Mouse (Mus musculus): Measurements from ENCODE around the gene Dok3.
"Not testable (repeated sequence)": the region's sequence is repeated elsewhere in the genome, so short reads cannot be mapped to it uniquely, and the experiment has no call there.

The Dok3 gene

DNA sequence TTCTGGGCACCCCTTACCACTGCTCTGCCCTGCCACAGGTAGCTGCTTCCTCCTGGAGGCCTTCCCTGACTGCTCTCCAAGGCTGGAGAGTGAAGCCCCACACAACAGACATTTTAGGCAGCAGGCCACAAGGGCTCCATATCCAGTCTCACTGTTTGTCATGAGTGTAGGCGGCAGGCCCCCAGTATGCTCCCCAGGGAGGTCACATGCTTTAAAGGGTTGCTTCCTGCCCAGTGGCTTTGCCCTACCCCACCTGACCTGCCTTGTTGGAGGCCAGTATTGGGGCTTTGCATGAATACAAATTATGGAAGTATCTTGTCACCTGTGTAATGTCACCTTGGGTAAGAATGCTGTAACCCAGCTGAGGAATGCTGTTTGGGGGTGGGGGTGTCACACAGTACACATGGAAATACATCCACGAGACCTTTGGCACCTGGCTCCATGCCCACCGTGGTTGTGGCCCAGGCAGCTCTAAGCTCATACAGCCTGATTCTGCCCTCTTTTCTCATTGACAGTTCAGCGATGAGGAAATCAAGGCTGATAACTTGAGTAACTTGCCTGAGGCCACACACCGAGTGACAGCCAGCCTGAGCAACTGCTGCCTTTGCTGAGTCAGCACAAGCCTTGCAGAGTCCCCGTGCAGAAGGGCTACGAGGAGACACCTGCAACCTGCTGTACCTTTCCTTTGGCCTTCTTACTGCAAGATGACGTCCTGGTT lies at the start of gene Dok3:
Gene Dok3, minus strand, starts transcription at position 99 of the 718 bp plus-strand sequence.
- DNase-seq (ENCODE audit: low read depth): no peak

DNA sequence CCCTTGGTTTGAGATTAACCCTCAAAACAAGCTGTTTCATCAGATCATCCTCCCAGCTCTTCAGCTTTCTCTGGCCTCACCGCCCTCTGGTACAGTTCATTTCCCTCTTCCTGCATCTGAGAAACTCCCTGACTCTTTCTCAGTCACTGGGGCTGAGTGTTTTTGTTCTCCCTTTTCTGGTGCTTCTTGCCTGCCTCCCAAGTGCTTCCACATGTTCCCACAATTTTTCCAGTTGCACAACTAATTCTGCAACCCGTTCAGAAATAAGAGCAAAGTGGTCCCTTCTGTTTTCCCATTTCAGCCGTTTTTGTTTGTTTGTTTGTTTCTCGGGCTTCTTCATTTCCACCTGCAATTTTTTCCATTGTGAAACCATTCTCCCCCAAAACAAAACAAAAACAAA lies 49.0 kb upstream of the Dok3 start:
- DNase-seq (ENCODE audit: low read depth): no peak

DNA sequence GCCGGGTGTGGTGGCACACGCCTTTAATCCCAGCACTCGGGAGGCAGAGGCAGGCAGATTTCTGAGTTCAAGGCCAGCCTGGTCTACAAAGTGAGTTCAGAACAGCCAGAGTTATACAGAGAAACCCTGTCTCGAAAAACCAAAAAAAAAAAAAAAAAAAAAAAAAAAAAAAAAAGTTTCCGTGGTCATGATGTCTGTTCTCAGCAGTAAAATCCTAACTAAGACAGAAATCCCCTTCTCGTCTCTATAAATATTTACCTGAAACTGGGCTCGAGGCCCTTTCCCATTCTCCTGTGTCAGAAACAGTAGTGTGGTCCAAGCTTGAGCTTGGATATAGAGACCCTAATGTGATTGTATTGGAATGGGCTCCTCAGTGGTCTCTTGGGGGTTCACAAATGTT lies 47.8 kb upstream of the Dok3 start:
- DNase-seq (ENCODE audit: low read depth): not testable (repeated sequence)

DNA sequence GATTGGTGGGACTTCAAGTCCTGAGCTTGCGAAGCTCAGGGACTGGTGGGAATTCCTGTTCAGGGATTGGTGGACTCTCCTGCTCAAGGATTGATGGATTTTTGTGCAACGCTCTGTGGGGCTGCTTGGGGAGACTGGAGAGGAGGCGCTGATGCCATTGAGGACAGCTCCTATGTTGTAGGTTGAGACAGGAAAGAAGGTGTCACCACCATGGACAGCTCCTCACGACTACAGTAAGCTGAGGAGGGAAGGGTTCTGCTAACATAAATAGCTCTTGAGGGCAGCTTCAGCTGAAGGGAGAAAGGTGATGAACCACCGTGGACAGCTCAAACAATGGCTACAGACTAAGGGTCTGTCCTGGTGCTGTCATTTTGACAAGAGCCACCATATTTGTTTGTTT lies 46.8 kb upstream of the Dok3 start:
- peak; percentile 36 for DNase-seq (ENCODE audit: low read depth)

DNA sequence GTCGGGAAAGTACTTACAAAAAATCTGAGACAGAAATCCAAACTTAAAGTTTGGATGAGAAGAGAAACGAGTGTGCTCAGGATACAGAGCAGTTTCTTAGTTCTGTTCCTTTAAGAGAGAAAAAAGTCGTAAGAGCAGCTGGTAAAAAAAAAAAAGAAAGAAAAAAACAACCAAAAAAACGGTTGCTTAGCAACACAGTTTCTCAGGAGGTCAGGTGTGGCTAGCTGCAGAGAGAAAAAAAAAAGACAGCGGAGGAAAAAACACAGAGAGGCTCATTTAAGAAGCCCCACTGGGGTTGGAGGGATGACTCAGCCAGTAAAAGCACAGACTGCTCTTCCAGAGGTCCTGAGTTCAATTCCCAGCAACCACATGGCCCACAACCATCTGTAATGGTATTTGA lies 45.2 kb upstream of the Dok3 start:
- DNase-seq (ENCODE audit: low read depth): no peak

DNA sequence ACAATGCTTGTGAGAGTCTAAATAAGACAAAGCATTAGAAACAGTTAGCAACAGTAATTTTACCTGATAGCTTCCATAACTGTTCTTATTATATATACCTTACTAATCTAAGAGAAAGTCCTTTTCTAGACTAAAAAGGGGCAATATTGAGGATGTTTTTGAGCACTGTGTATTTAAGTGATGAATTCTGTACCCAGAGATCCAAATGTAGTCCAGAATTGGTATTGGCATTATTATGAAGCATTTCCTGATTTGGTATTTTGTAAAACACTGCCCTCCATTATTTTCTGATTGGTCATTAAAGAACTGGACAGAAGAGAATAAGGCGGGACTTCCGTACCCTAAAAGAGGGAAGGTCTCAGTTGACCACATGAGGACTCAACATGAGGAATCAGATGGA lies 44.3 kb upstream of the Dok3 start, which contains the start of gene Tmed9:
Gene Tmed9, plus strand, starts transcription at position 301 of the 400 bp plus-strand sequence.
- no peak for DNase-seq (ENCODE audit: low read depth)

DNA sequence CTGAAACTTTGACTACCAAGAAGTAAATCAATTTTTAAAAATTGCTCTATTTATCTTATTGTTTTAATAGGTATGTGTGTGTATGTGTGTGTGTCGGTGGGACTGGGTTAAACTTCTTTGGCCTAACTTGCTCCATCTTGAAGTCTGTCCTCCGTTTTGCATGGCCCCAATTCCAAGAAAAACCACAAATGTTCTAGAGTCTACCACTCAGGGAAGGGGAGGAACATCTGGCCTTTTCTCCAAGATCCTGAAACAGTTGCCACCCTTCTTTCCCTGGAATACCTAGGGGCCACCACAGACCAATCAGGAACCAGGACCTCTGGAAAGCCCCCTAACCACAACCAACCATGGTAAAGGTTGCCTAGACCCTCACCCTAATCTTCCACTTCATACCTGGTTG lies 42.9 kb upstream of the Dok3 start:
- no peak for DNase-seq (ENCODE audit: low read depth)

DNA sequence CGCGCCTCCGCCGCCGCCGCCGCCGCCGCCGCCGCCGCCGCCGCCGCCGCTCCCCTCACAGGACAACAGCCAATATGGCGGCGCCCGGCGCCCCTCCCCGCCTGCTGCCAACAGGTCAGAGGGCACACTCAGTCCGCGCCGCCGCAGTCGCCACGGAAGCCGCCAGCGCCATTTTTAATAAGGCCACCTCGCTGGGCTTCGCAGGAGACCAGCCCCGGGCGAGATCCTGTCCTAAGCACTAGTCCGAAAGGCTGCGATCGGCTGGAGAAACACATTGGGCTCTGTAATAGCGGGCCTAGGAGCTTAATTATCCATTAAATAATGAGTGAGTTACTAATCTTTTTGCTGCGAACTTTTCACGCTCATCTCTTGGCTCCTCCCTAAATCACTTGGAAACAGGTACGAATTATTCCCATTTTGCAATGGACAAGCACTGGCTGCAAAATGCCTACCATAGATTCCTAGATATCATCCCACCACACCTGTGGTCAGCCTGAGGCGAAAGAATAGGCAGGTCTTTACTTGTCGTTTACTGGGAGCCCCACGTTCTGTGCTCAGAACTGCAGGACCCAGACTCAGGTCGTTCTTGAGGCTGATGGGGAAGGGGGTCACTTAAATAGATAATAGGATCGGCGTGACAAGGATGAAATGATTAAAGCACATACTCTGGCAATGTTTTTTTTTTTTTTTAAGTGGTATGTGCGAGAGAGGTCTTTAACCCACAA lies 42.1 kb upstream of the Dok3 start, which contains the start of gene Fam193b:
Gene Fam193b, minus strand, starts transcription at position 94 of the 725 bp plus-strand sequence.
- DNase-seq (ENCODE audit: low read depth): peak; percentile 94

DNA sequence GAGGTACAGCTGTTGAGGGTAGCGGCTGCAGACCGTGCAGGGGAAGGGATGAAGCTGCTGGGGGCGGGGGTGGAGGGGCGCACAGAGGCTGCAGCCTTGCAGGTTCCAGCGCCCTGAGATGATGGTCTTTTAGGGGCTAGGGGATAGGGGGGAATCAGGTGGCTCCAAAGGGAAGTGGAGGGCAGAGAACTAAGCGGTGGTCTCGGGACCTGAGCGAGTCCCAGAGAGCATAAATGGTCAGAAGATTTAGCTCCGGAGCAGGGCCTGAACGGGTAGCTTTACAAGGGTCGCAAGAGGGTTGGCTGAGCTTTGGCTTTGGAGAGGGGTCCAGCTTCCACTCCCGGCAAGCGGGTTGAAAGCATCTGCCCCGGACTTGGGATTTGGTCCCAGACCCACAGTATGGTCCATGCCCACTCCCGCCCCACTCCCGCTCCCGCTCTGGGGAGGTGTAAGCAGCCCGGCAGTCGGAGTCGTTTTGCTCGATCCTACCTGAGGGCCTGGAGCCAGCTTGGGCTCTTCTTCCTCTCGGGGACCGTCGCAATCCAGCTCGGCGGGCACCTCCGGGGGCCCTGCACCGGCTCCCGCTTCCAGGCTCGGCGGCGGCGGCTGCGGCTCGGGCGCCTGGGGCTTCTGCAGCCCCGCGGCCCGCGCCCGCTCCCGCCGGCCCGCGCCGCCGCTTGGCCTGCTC lies 41.3 kb upstream of the Dok3 start:
- DNase-seq (ENCODE audit: low read depth): peak; percentile 48

DNA sequence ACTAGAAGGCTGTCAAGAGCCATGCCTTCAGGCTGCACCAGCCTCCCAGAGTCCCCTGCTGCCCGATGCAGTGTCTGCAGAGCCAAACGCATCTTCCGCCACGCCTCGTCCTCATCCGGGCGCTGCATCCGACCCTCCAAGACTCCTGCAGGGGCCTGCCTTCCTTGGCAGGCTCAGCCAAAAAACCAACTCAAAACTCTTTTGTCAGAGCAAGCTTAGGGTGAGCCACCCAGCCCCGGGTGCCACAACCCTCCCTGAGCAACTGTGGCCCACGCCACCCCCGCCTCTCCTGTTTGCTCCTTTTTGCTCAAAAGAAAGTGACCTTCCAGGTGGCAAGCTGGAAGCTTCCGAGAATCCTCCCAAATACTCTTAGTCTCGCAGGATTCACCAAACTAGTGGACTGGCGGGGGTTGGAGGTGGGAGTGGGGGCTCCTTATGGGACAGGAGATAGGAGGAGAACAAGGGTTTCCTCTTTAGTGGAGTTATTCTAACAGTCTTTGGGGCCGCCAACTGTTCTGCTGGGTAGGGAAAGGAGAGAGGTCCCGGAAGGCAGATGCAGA lies 40.7 kb upstream of the Dok3 start:
- peak; percentile 31 for DNase-seq (ENCODE audit: low read depth)

DNA sequence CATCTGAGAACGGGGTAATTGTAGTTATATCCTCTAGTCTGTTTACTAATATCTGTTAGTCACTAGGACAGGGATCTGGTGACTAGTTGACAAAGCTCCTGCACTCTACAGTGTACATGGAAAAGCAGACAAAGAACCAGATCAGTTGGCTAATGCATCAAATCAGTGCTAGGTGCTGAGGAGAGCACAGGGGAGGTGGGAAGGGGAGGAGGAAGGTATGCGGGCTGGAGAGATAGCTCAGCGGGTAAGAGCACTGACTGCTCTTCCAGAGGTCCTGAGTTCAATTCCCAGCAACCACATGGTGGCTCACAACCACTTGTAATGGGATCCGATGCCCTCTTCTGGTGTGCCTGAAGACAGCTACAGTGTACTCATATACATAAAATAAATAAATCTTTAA lies 39.4 kb upstream of the Dok3 start:
- DNase-seq (ENCODE audit: low read depth): not testable (repeated sequence)

DNA sequence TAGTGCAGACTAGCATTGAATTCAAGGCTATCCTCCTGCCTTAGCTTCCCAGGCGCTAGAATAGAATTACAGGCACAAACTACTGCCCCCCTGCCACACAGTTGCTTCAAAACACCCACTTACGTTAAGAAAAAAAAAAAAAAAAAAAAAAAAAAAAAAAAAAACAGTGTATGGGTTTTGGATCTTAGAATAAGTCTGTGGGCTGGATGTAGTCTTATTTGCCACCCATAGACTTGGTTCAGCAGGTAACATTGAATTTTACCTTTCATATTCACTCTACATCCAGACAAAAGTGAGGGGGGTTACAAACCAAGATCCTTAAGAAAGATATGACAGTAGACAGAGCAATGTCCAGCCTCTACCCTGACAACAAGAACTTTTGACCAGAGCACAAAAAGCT lies 38.9 kb upstream of the Dok3 start:
- no peak for DNase-seq (ENCODE audit: low read depth)

DNA sequence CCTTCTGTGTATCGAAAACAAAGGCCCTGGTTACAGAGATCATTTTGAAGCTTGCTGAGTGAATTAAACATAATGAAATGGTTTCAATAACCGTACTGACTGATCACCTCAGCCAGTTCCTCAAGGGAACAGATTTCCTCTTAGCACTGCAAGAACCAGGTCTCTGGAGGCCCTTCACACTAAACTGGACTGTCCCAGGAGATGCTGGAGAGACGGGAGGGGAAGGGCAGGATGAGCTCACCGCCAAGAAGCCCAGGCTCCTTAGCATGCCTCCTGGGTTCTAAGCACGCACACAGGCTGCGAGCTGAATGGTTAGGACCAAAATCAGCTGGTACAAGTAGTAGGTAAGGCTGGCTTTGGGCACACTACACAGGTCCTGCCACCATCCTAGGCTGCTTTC lies 37.9 kb upstream of the Dok3 start:
- DNase-seq (ENCODE audit: low read depth): no peak

DNA sequence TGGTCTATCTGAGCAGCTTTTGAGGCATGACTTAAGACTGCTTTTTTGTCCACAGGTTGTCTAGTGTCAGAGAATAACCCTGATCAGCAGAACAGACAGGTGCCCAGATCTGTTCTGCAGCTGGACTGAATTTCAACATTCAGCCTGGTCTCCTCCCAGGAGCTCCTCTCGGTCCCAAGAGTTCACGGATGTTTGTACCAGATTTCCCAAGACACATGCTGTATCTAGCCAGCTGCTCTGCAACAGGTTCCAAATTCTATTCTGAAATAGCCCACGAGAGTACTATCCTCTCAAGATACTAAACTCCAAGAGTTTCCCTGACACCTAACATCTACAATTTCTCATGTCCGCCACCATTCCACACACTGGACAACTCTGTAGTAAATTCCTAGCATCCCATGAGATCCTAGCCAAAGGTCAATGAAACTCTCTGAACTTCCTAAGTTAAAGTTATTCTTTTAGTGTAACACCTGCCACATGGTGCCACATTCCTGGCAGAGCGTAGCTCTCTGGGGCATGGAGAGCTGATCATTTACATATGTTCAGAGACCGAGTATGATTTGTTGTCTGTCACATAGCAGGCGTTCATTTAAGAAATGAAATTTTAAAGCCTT lies 34.3 kb upstream of the Dok3 start:
- DNase-seq (ENCODE audit: low read depth): no peak

DNA sequence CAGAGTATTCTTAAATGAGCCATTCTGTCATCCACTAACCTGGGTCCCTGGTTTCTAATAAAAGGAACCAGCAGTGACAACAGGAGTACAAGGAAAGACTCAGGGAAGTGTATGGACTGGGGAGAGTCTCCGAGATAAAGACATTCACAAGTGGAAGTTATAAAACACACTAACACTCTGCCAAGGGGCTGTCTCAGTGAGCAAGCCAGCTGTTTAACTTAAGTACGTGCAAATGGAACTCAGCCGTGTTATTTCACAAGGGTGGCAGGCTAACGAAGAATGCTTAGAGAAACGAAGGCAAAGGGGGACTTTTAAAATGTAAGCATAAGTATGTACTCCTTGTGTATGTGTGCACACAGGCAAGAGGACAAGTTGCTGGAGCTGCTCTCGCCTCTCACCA lies 28.4 kb upstream of the Dok3 start:
- DNase-seq (ENCODE audit: low read depth): no peak

DNA sequence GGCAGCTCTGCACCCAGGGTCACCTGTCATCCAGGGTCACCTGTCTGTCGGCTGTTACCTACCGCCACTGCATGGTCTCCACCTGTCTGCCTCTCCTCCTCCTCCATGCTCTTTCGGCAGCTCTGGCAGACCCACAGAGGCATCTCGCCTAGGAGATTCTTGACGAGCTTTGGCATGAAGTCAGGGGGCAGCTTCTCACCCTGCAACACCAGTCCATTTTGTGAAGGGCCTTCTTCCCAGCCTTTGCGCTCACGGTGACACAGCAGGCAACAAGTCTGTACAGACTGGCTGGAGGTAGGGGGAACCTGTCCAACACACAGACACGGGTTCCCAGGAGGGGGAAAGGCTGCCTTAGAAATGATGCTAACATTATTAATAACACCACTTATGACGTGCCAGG lies 26.8 kb upstream of the Dok3 start:
- DNase-seq (ENCODE audit: low read depth): no peak

DNA sequence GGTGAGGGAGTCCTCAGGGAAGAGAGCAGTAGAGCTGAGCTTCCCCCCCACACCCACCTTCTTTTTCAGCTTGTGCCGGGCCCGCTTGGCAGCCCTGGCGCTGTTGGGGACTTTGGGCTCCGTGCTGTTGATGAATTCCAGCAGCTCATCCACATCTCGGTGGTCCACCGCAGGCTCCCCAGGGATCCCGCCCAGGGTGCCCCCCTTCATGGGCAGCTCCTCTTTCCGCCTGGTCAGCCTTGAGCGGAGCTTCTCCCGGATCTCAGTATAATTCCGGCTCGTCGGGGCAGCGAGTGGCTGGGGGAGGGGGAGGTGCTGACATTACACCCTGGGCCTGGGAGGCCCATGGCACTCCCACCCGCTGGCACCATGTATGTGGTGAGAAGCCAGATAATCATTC lies 20.0 kb upstream of the Dok3 start:
- DNase-seq (ENCODE audit: low read depth): no peak

DNA sequence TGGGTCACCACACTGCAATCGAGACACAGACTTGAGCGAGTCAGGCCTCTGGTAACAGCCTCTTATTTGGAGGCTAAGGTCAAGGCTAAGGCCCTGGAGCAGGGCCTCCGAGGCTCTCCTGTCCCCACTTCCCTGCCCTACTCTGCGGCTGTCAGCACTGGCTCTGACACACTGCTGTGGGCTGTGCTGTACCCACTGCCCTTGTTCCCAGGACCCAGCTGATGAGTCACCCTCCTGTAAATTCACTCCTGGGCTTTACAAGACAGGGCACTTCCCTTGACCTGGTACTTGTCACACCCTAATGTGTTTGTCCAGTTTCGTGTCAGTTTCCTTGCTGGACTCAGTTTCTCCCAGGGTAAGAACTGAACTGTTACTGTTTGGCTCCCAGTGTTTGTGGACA lies 19.3 kb upstream of the Dok3 start:
- no peak for DNase-seq (ENCODE audit: low read depth)

DNA sequence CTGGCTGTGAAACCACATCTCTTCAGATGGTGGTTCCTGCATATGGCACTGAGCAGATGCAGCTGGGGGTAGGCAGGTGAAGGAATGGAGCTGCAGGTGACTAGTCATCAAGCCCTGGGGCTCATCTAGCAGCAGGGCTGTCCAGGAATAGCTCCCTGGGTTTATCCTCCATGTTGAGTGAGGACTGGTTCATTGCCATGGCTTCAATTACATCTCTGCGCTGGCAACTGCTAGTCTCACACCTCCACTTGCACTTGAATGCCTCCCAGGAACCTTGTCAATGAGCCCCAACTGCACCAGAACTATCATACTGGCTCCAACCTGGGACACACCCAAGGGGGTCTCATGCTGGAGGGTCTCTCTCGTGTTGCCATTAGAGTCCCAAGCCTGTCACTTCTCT lies 18.8 kb upstream of the Dok3 start:
- DNase-seq (ENCODE audit: low read depth): no peak

DNA sequence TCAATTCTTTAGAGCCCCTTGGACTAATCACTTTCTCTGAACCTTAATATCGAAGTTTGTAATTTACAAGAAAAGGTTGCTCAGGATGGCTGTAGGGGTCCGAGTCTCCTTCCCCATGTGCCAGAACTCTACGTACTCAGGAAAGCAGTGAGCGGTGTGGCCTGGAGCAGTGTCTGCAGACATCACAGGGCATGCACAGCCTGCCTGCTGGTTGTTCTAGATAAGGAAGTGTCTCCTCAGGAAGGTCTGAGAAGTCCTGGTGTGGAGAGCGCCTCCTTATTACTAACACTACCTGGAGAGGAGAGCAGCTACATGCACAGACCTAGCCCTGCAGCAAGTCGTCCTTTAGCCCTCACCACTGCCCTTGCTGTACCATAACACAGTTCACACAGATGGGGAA lies 15.7 kb upstream of the Dok3 start:
- no peak for DNase-seq (ENCODE audit: low read depth)

DNA sequence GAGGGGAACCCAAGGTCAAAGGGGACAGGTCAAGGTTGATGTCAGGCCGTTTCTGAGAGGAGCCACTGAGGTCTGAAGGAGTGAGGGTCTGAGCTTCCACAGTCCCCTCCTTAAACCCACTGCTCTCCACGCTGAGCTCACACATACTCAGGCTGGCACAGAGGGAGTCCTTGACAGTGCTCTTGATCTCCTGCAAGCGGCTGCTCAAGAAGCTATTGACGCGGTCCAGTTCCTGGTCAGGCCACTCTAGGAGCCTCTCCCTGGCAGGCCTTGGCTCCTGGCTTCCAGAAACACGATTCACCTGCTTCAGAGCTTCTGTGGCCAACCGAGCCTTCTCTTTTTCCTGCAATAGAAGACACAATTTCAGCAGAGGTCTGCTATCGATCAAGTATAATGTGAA lies 14.4 kb upstream of the Dok3 start:
- no peak for DNase-seq (ENCODE audit: low read depth)

DNA sequence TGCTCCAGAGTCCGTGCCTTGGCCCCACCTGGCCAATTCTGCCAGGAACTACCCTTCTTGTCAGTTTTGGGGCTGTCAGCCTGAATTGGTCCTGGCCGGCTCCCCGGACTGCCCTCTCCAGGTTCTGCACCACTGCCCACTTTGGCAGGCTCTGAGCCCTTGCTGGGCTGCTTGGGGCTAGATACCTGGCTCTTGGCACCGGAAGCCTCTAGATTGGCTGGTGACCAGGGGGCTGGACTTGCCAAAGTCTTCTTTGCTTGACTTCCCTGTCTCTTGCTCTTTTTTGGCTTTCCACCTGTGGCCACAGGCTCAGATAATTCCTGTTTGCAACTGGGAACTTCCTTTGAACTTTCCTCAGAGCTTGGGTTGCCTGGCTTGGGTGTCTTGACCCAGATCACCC lies 13.8 kb upstream of the Dok3 start:
- DNase-seq (ENCODE audit: low read depth): no peak

Measured in NIH3T3 (cell line).